Mouse (Mus musculus) megakaryocyte, embryonic 14.5 days (primary cell): ENCODE data around the gene Cdc42bpg. TPM values are rescaled to one million over a fixed set of nuclear protein-coding genes. Genes with fewer than 3 reads are reported as not detected.
"Not testable (repeated sequence)": the region's sequence is repeated elsewhere in the genome, so short reads cannot be mapped to it uniquely, and the experiment has no call there.

Experiments used
- H3K27me3 ChIP-seq: replicated peaks from 2 replicates; pipeline ENCODE3; 2012; ENCODE audit warnings: inconsistent platforms
- H3K36me3 ChIP-seq: replicated peaks from 2 replicates; pipeline ENCODE3; 2012; ENCODE audit warnings: low read length, inconsistent platforms, mixed read lengths
- H3K4me1 ChIP-seq: 2 replicates; pipeline ENCODE4 v1.6.1; 2012; ENCODE audit warnings: inconsistent platforms
- H3K4me3 ChIP-seq: replicated peaks from 2 replicates; pipeline ENCODE3; 2012; ENCODE audit warnings: moderate library complexity, mild to moderate bottlenecking, inconsistent platforms
- H3K9me3 ChIP-seq: 2 replicates; pipeline ENCODE4 v1.6.1; 2012; ENCODE audit warnings: inconsistent platforms
- FLI1 ChIP-seq: IDR thresholded peaks from 2 replicates; pipeline ENCODE4 v1.6.1; 2012; ENCODE audit warnings: low read length, inconsistent platforms, mixed read lengths
- GATA1 ChIP-seq: IDR thresholded peaks from 3 replicates; pipeline ENCODE4 v1.6.1; 2012; ENCODE audit warnings: mixed read lengths, low read length, inconsistent platforms, borderline replicate concordance
- polyA plus RNA-seq: library from polyadenylated mRNA; stranded (reverse); fragments of >175 nt; gene quantifications from 2 replicates; pipeline ENCODE4 v1.2.3, GENCODE M21; 2012; ENCODE audit warnings: low replicate concordance; ENCODE audit not compliant: insufficient read depth

Cdc42bpg gene
- polyA plus RNA-seq, 1 experiment, result 4.8 TPM

DNA sequence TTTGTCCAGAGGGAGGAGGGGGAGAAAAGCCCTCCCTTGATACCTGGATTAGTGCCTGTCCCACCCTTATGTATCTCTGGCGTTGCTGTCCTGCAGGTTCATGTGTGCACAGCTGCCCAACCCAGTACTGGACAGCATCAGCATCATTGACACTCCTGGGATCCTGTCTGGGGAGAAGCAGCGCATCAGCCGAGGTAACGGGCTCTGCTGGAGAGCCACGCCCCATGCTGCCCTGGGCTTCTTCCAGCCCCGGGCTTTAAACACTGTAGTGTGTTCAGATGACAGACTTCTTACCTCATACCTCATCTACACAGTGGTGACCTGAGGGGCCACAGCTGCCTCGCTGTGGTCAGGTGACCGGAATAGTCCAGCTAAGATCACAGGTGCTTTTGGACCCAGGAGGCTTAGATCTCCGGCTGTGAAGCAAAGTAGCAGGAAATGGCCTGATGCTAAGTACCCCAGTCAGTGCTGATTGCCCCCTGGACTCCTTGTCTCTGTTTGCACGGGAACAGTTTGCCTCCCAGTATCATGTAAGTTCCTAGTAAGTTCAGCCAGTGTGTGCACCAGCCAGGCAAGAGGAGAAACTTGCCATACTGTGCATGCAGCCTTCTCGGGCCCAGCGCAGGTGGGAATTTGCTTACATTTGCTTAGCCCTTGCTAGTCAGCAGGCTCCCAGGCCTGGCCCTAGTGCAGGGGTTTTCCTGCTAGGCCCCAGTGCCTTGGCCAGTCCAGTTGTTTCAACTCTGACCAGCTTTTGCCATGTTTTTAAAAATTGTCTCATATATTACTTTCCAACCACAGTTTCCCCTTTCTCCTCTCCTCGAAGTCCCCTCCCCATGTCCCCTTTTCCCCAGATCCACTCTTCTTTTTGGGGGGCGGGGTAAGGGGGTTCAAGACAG is 24.9 kb upstream of the Cdc42bpg start:
- TF ChIP-seq FLI1 (no peak), GATA1 (no peak)
- Histone ChIP-seq H3K27me3 (no peaks in the 10 kb centered on the region), H3K4me1 (peaks cover 84% of the 10 kb centered on the region), H3K9me3 (no peaks in the 10 kb centered on the region), H3K36me3 (peaks cover 86% of the 10 kb centered on the region), H3K4me3 (peak overlapping the region; percentile 100)

- peaks cover 100% of the 10 kb centered on the region for H3K4me1 ChIP-seq
- H3K4me3 ChIP-seq, result peak overlapping the region; percentile 38
- H3K9me3 ChIP-seq, result no peaks in the 10 kb centered on the region
- TF ChIP-seq GATA1 (no peak), FLI1 (no peak)
- no peaks in the 10 kb centered on the region for H3K27me3 ChIP-seq
- peaks cover 100% of the 10 kb centered on the region for H3K36me3 ChIP-seq
Observed at GRCm38 (mm10) chr19:6283001-6283400, 23.3 kb upstream of the Cdc42bpg start.

GRCm38 (mm10) chr19:6284502-6284901 is 21.8 kb upstream of the Cdc42bpg start:
- Histone ChIP-seq H3K4me3 (peak overlapping the region; percentile 89), H3K36me3 (peaks cover 99% of the 10 kb centered on the region)

GRCm38 (mm10) chr19:6285226-6285625 is 21.0 kb upstream of the Cdc42bpg start:
- TF ChIP-seq GATA1 (no peak), FLI1 (no peak)
- Histone ChIP-seq H3K27me3 (no peaks in the 10 kb centered on the region), H3K9me3 (no peaks in the 10 kb centered on the region), H3K36me3 (peaks cover 99% of the 10 kb centered on the region), H3K4me3 (peak overlapping the region; percentile 89), H3K4me1 (peaks cover 100% of the 10 kb centered on the region)

More at GRCm38 (mm10) chr19:6284502-6284901, 21.8 kb upstream of the Cdc42bpg start:
- H3K27me3 ChIP-seq, result no peaks in the 10 kb centered on the region
- peak; percentile 77; the same call in 1 of the 3 replicates for TF ChIP-seq GATA1
- TF ChIP-seq FLI1, result no peak
- H3K9me3 ChIP-seq, result no peaks in the 10 kb centered on the region
- H3K4me1 ChIP-seq, result peaks cover 100% of the 10 kb centered on the region

GRCm38 (mm10) chr19:6285632-6286433 is 20.4 kb upstream of the Cdc42bpg start:
- no peaks in the 10 kb centered on the region for H3K27me3 ChIP-seq
- TF ChIP-seq FLI1 (no peak), GATA1 (no peak)
- peak overlapping the region; percentile 89 for H3K4me3 ChIP-seq
- H3K36me3 ChIP-seq, result peaks cover 96% of the 10 kb centered on the region
- no peaks in the 10 kb centered on the region for H3K9me3 ChIP-seq
- H3K4me1 ChIP-seq, result peaks cover 100% of the 10 kb centered on the region

- H3K4me3 ChIP-seq, result peak overlapping the region; percentile 89
- no peaks in the 10 kb centered on the region for H3K27me3 ChIP-seq
- TF ChIP-seq FLI1 (no peak), GATA1 (no peak)
- H3K36me3 ChIP-seq, result peaks cover 96% of the 10 kb centered on the region
- no peaks in the 10 kb centered on the region for H3K9me3 ChIP-seq
- peaks cover 100% of the 10 kb centered on the region for H3K4me1 ChIP-seq
Observed at GRCm38 (mm10) chr19:6286434-6287401, 19.5 kb upstream of the Cdc42bpg start.

GRCm38 (mm10) chr19:6288236-6288894 is 17.9 kb upstream of the Cdc42bpg start:
- no peaks in the 10 kb centered on the region for H3K27me3 ChIP-seq
- peaks cover 95% of the 10 kb centered on the region for H3K36me3 ChIP-seq
- H3K4me1 ChIP-seq, result peaks cover 100% of the 10 kb centered on the region
- H3K9me3 ChIP-seq, result no peaks in the 10 kb centered on the region
- TF ChIP-seq FLI1 (no peak), GATA1 (no peak)
- H3K4me3 ChIP-seq, result peak overlapping the region; percentile 80

- H3K36me3 ChIP-seq, result peaks cover 95% of the 10 kb centered on the region
- peak overlapping the region; percentile 83 for H3K4me3 ChIP-seq
- TF ChIP-seq FLI1 (no peak), GATA1 (no peak)
- H3K27me3 ChIP-seq, result no peaks in the 10 kb centered on the region
- H3K9me3 ChIP-seq, result no peaks in the 10 kb centered on the region
- peaks cover 100% of the 10 kb centered on the region for H3K4me1 ChIP-seq
Observed at GRCm38 (mm10) chr19:6289696-6290238, 16.5 kb upstream of the Cdc42bpg start.

GRCm38 (mm10) chr19:6290720-6291116 is 15.5 kb upstream of the Cdc42bpg start:
- H3K4me1 ChIP-seq, result peaks cover 100% of the 10 kb centered on the region
- H3K4me3 ChIP-seq, result peak overlapping the region; percentile 87
- peaks cover 95% of the 10 kb centered on the region for H3K36me3 ChIP-seq
- H3K27me3 ChIP-seq, H3K9me3 ChIP-seq: not testable (repeated sequence)
